Mouse (Mus musculus): ENCODE measurements at regions not wholly inside any gene's neighbourhood (a gene's known extent, or its start where the extent isn't known, plus 50 kb on each side); places are given as distances from the start of the nearest gene placed in this dataset.

GRCm38 (mm10) chr2:45356021-45356420 is 238.8 kb upstream of the Zeb2 start:
- no peak for DNase-seq (ENCODE audit: low spot score)

- no peak for DNase-seq (ENCODE audit: low spot score)
Measured at GRCm38 (mm10) chr2:45351529-45352133, 234.4 kb upstream of the Zeb2 start.

- DNase-seq (ENCODE audit: low spot score), result no peak
Measured at GRCm38 (mm10) chr2:45346358-45346757, 229.2 kb upstream of the Zeb2 start.

- DNase-seq (ENCODE audit: low spot score), result no peak
Measured at GRCm38 (mm10) chr2:45339866-45340265, 222.7 kb upstream of the Zeb2 start.

GRCm38 (mm10) chr2:45338809-45339208 is 221.6 kb upstream of the Zeb2 start:
- DNase-seq (ENCODE audit: low spot score), result no peak

- DNase-seq (ENCODE audit: low spot score), result no peak
Measured at GRCm38 (mm10) chr2:45316945-45317565, 199.9 kb upstream of the Zeb2 start.

- DNase-seq (ENCODE audit: low spot score), result no peak
Measured at GRCm38 (mm10) chr2:45287530-45288009, 170.4 kb upstream of the Zeb2 start.

- DNase-seq (ENCODE audit: low spot score), result peak; percentile 56
Measured at GRCm38 (mm10) chr2:45283811-45284210, 166.6 kb upstream of the Zeb2 start.

- no peak for DNase-seq (ENCODE audit: low spot score)
Measured at GRCm38 (mm10) chr2:45279490-45279889, 162.3 kb upstream of the Zeb2 start.

- no peak for DNase-seq (ENCODE audit: low spot score)
Measured at GRCm38 (mm10) chr2:45277602-45278001, 160.4 kb upstream of the Zeb2 start.

GRCm38 (mm10) chr2:45276703-45277102 is 159.5 kb upstream of the Zeb2 start:
- DNase-seq (ENCODE audit: low spot score), result no peak

GRCm38 (mm10) chr2:45270035-45270434 is 152.8 kb upstream of the Zeb2 start:
- DNase-seq (ENCODE audit: low spot score), result no peak

- no peak for DNase-seq (ENCODE audit: low spot score)
Measured at GRCm38 (mm10) chr2:45265819-45266218, 148.6 kb upstream of the Zeb2 start.

- no peak for DNase-seq (ENCODE audit: low spot score)
Measured at GRCm38 (mm10) chr2:45261949-45262348, 144.8 kb upstream of the Zeb2 start.

GRCm38 (mm10) chr2:45258897-45259296 is 141.7 kb upstream of the Zeb2 start:
- no peak for DNase-seq (ENCODE audit: low spot score)

GRCm38 (mm10) chr2:45256373-45256772 is 139.2 kb upstream of the Zeb2 start:
- DNase-seq (ENCODE audit: low spot score), result no peak

- DNase-seq (ENCODE audit: low spot score), result no peak
Measured at GRCm38 (mm10) chr2:45253936-45254335, 136.7 kb upstream of the Zeb2 start.

- no peak for DNase-seq (ENCODE audit: low spot score)
Measured at GRCm38 (mm10) chr2:45252321-45252720, 135.1 kb upstream of the Zeb2 start.

GRCm38 (mm10) chr2:45249658-45250057 is 132.5 kb upstream of the Zeb2 start:
- no peak for DNase-seq (ENCODE audit: low spot score)

GRCm38 (mm10) chr2:45246061-45246945 is 129.1 kb upstream of the Zeb2 start:
- peak; percentile 52 for DNase-seq (ENCODE audit: low spot score)

GRCm38 (mm10) chr2:45245506-45245905 is 128.3 kb upstream of the Zeb2 start:
- no peak for DNase-seq (ENCODE audit: low spot score)

GRCm38 (mm10) chr2:45244491-45244890 is 127.3 kb upstream of the Zeb2 start:
- DNase-seq (ENCODE audit: low spot score), result no peak
